Mouse (Mus musculus) liver, embryonic 11.5 days (tissue): ENCODE measurements around the gene Gpr162. TPM values are rescaled to one million over a fixed set of nuclear protein-coding genes. Genes with fewer than 3 reads are reported as not detected.

Experiments used
- polyA plus RNA-seq: library from polyadenylated mRNA; unstranded; fragments of >200 nt; fragmentation: Nextera tagmentation; extraction: Ambion mirVana; gene quantifications from 2 replicates; pipeline ENCODE4 v1.2.1, GENCODE M21; 2014

The Gpr162 gene
- polyA plus RNA-seq, 1 experiment from 2014 or later, result 0.32 TPM

Other genes starting within 250 kb of the Gpr162 start
- not detected in 2 replicates for gene C1s2, start 227.9 kb downstream of the Gpr162 start, polyA plus RNA-seq
- gene Lpcat3, start 201.0 kb downstream of the Gpr162 start, polyA plus RNA-seq, result 84.2 and 90.0 TPM in 2 replicates
- gene Emg1, start 151.8 kb downstream of the Gpr162 start, polyA plus RNA-seq, result 311 and 329 TPM in 2 replicates
- gene Phb2, start 151.6 kb downstream of the Gpr162 start, polyA plus RNA-seq, result 640 and 660 TPM in 2 replicates
- gene Ptpn6, start 125.3 kb downstream of the Gpr162 start, polyA plus RNA-seq, result 49.5 and 50.3 TPM in 2 replicates
- 147 and 167 TPM in 2 replicates for gene Grcc10, start 122.6 kb downstream of the Gpr162 start, polyA plus RNA-seq
- 0.15 TPM in 1 of 2 replicates, not detected in the other for gene Gm45234, start 108.0 kb downstream of the Gpr162 start, polyA plus RNA-seq
- 4.4 and 5.5 TPM in 2 replicates for gene Atn1, start 107.5 kb downstream of the Gpr162 start, polyA plus RNA-seq
- gene Eno2, start 94.3 kb downstream of the Gpr162 start, polyA plus RNA-seq, result 2.1 and 2.6 TPM in 2 replicates
- gene Lrrc23, start 84.3 kb downstream of the Gpr162 start, polyA plus RNA-seq, result 0.11 TPM in 1 of 2 replicates, not detected in the other
- 9.5 and 10.4 TPM in 2 replicates for gene Spsb2, start 55.3 kb downstream of the Gpr162 start, polyA plus RNA-seq
- gene Tpi1, start 49.7 kb downstream of the Gpr162 start, polyA plus RNA-seq, result 1,267 and 1,294 TPM in 2 replicates
- gene Usp5, start 34.5 kb downstream of the Gpr162 start, polyA plus RNA-seq, result 115 and 118 TPM in 2 replicates
- 223 and 224 TPM in 2 replicates for gene Cdca3, start 34.4 kb downstream of the Gpr162 start, polyA plus RNA-seq
- 0.29 and 0.74 TPM in 2 replicates for gene Gnb3, start 23.7 kb downstream of the Gpr162 start, polyA plus RNA-seq
- gene P3h3, start 6.2 kb downstream of the Gpr162 start, polyA plus RNA-seq, result 8.6 and 11.3 TPM in 2 replicates
- gene Cd4, start 24.2 kb upstream of the Gpr162 start, polyA plus RNA-seq, result not detected in 2 replicates
- gene Lag3, start 47.7 kb upstream of the Gpr162 start, polyA plus RNA-seq, result 0.35 and 0.64 TPM in 2 replicates
- gene Ptms, start 56.1 kb upstream of the Gpr162 start, polyA plus RNA-seq, result 75.1 and 80.6 TPM in 2 replicates
- gene Mlf2, start 67.4 kb upstream of the Gpr162 start, polyA plus RNA-seq, result 257 and 264 TPM in 2 replicates
- 147 and 159 TPM in 2 replicates for gene Cops7a, start 101.6 kb upstream of the Gpr162 start, polyA plus RNA-seq
- gene Pianp, start 132.7 kb upstream of the Gpr162 start, polyA plus RNA-seq, result 0.30 and 0.40 TPM in 2 replicates
- 7.6 and 7.9 TPM in 2 replicates for gene Zfp384, start 145.2 kb upstream of the Gpr162 start, polyA plus RNA-seq
- gene Ing4, start 175.8 kb upstream of the Gpr162 start, polyA plus RNA-seq, result 60.0 and 63.8 TPM in 2 replicates
- gene Acrbp, start 185.7 kb upstream of the Gpr162 start, polyA plus RNA-seq, result 6.0 and 7.4 TPM in 2 replicates
- 2.6 and 3.2 TPM in 2 replicates for gene Lpar5, start 203.9 kb upstream of the Gpr162 start, polyA plus RNA-seq
- 62.5 and 71.6 TPM in 2 replicates for gene Chd4, start 232.0 kb upstream of the Gpr162 start, polyA plus RNA-seq